Mouse (Mus musculus) CH12.LX (cell line): ENCODE data around the gene Esp8. TPM values are rescaled to one million over a fixed set of nuclear protein-coding genes. Genes with fewer than 3 reads are reported as not detected.
"Not testable (repeated sequence)": the region's sequence is repeated elsewhere in the genome, so short reads cannot be mapped to it uniquely, and the experiment has no call there.

Experiments
- DNase-seq: peaks from one replicate; pipeline ENCODE4 v3.0.0-alpha.2; 2013; ENCODE audit errors: extremely low read depth
- H3K27ac ChIP-seq: 2 replicates; pipeline ENCODE4 v1.5.1; 2012; ENCODE audit warnings: low read depth, mild to moderate bottlenecking, control low read depth, moderate library complexity; ENCODE audit not compliant: insufficient read depth
- H3K27me3 ChIP-seq: replicated peaks from 2 replicates; pipeline ENCODE3; 2012; ENCODE audit warnings: inconsistent platforms
- H3K36me3 ChIP-seq, 2 experiments: replicated peaks in 1 of 2; 2 replicates each; pipeline versions ENCODE3 to v1.6.1; 2012; ENCODE audit warnings: inconsistent platforms in 1 of 2, low read length in 1 of 2, mild to moderate bottlenecking in 1 of 2, mixed read lengths in 1 of 2, moderate library complexity in 1 of 2; ENCODE audit not compliant: control insufficient read depth in 1 of 2, insufficient read depth in 1 of 2
- H3K4me1 ChIP-seq, 2 experiments: 2 replicates each; pipeline ENCODE4 v1.6.1; 2012; ENCODE audit warnings: inconsistent platforms in 1 of 2, moderate library complexity in 1 of 2; ENCODE audit not compliant: insufficient read depth in 2 of 2, control insufficient read depth in 1 of 2
- H3K4me2 ChIP-seq: 2 replicates; pipeline ENCODE4 v1.6.1; 2012; ENCODE audit warnings: low read depth, mild to moderate bottlenecking, control low read depth; ENCODE audit not compliant: poor library complexity, insufficient read depth, severe bottlenecking
- H3K4me3 ChIP-seq, 3 experiments: fragments of 150-350 bp in 1 of 3; sonication (generic) in 1 of 3; replicated peaks in 1 of 3; 2 replicates each; pipeline versions ENCODE3 to v1.5.1; 2011 to 2012; ENCODE audit warnings: low read depth in 2 of 3, low read length in 2 of 3, mild to moderate bottlenecking in 2 of 3, moderate library complexity in 2 of 3, control low read depth in 1 of 3, improper control_type of control experiment in 1 of 3, inconsistent platforms in 1 of 3, mixed read lengths in 1 of 3; ENCODE audit not compliant: poor library complexity in 1 of 3
- H3K79me2 ChIP-seq: replicated peaks from 2 replicates; pipeline ENCODE4 v1.6.1; 2012; ENCODE audit warnings: mild to moderate bottlenecking, moderate library complexity; ENCODE audit not compliant: control insufficient read depth, poor library complexity, insufficient read depth, severe bottlenecking; ENCODE audit errors: extremely low read depth
- H3K9ac ChIP-seq: 2 replicates; pipeline ENCODE4 v1.6.1; 2012; ENCODE audit warnings: low read depth, mild to moderate bottlenecking, control low read depth, moderate library complexity; ENCODE audit not compliant: insufficient read depth
- H3K9me3 ChIP-seq: replicated peaks from 2 replicates; pipeline ENCODE3; 2012; ENCODE audit warnings: low read length, inconsistent platforms, mixed read lengths
- BHLHE40 ChIP-seq: IDR thresholded peaks from 2 replicates; pipeline ENCODE4 v1.6.1; 2011; ENCODE audit warnings: mild to moderate bottlenecking, low read depth, low read length, improper control_type of control experiment
- HCFC1 ChIP-seq: IDR thresholded peaks from 2 replicates; pipeline ENCODE4 v1.6.1; 2012; ENCODE audit warnings: low read depth, mild to moderate bottlenecking, inconsistent platforms, low read length, improper control_type of control experiment
- MAZ ChIP-seq: IDR thresholded peaks from 2 replicates; pipeline ENCODE4 v1.6.1; 2012; ENCODE audit warnings: low read depth, mild to moderate bottlenecking, inconsistent platforms, low read length, improper control_type of control experiment, moderate library complexity
- NRF1 ChIP-seq: IDR thresholded peaks from 2 replicates; pipeline ENCODE4 v1.6.1; 2014; ENCODE audit warnings: low read depth, mild to moderate bottlenecking, inconsistent platforms, low read length, improper control_type of control experiment, moderate library complexity
- PAX5 ChIP-seq: IDR thresholded peaks from 2 replicates; pipeline ENCODE4 v1.6.1; 2012; ENCODE audit warnings: low read length, inconsistent platforms, mixed read lengths
- RAD21 ChIP-seq: IDR thresholded peaks from 2 replicates; pipeline ENCODE4 v1.6.1; 2011; ENCODE audit warnings: low read depth, mild to moderate bottlenecking, low read length, improper control_type of control experiment, moderate library complexity
- UBTF ChIP-seq: IDR thresholded peaks from 2 replicates; pipeline ENCODE4 v1.6.1; 2012; ENCODE audit warnings: low read depth, mild to moderate bottlenecking, inconsistent platforms, low read length, improper control_type of control experiment, moderate library complexity
- USF1 ChIP-seq: IDR thresholded peaks from 2 replicates; pipeline ENCODE4 v1.6.1; 2014; ENCODE audit warnings: low read depth, mild to moderate bottlenecking, inconsistent platforms, low read length, improper control_type of control experiment
- dilution Hi-C: fragments of 300-500 bp; cut with MboI; formaldehyde crosslinking; loops from 2 replicates; pipeline ENCODE4 v1.14.3; 2020; ENCODE audit warnings: low sequenced_read_pairs; ENCODE audit not compliant: extremely low pct_unique_long_range_greater_than_20kb, extremely low pct_ligation_motif_present
- in situ Hi-C: fragments of 300-500 bp; cut with MboI; formaldehyde crosslinking; loops from 3 replicates; pipeline ENCODE4 v1.14.3; 2019; ENCODE audit warnings: low sequenced_read_pairs, low pct_ligation_motif_present, low pct_unique_long_range_greater_than_20kb, mixed read lengths
- polyA plus RNA-seq: library from polyadenylated mRNA; unstranded; fragments of >175 nt; gene quantifications from 2 replicates; pipeline ENCODE4 v1.2.1, GENCODE M21; 2012; ENCODE audit warnings: low read depth; ENCODE audit not compliant: insufficient read length
- total RNA-seq, 2 experiments: library from RNA; depleted of rRNA; stranded (reverse); fragments of 300-350 nt in 1 of 2; fragments of >200 nt in 1 of 2; gene quantifications; 2 replicates each; pipeline ENCODE4 v1.2.3; 2012 to 2014

Esp8 gene
- not detected in 2 replicates for total RNA-seq (2012; rRNA removed)
- total RNA-seq (2014; rRNA removed): not detected in 2 replicates
- polyA plus RNA-seq: not detected in 2 replicates

- Histone ChIP-seq H3K4me3 (no peak within 1 kb of the TSS), H3K36me3 (no peaks in the 10 kb centered on the region), H3K4me1 (no peaks in the 10 kb centered on the region), H3K27me3 (no peaks in the 10 kb centered on the region), H3K9me3 (peaks cover 44% of the 10 kb centered on the region), H3K9ac (no peak within 1 kb of the TSS), H3K27ac (no peak within 1 kb of the TSS), H3K4me2 (no peak within 1 kb of the TSS), H3K79me2 (no peaks in the 10 kb centered on the region)
- dilution Hi-C loops: no loop called here
- TF ChIP-seq UBTF (no peak), BHLHE40 (no peak), NRF1 (no peak), PAX5 (no peak), HCFC1 (no peak), USF1 (no peak), RAD21 (no peak), MAZ (no peak)
- no peak for DNase-seq
- in situ Hi-C loops: no loop called here
These were observed at the start of gene Esp8 for GRCm38 (mm10) chr17:40519818-40520217. TSS of gene Esp8 (plus strand) at chr17:40520022.

GRCm38 (mm10) chr17:40483566-40483965 lies 36.3 kb upstream of the Esp8 start:
- H3K36me3 ChIP-seq, in situ Hi-C loops, DNase-seq, H3K79me2 ChIP-seq, H3K9ac ChIP-seq, H3K27ac ChIP-seq, H3K4me3 ChIP-seq, dilution Hi-C loops, H3K4me1 ChIP-seq, H3K4me2 ChIP-seq, H3K27me3 ChIP-seq: not testable (repeated sequence)
- H3K9me3 ChIP-seq: peaks cover 16% of the 10 kb centered on the region

GRCm38 (mm10) chr17:40495468-40496185 lies 24.2 kb upstream of the Esp8 start:
- H3K4me2 ChIP-seq, H3K9ac ChIP-seq, H3K36me3 ChIP-seq, in situ Hi-C loops, H3K27ac ChIP-seq, H3K27me3 ChIP-seq, dilution Hi-C loops, H3K4me3 ChIP-seq, DNase-seq, H3K4me1 ChIP-seq, H3K79me2 ChIP-seq: not testable (repeated sequence)
- H3K9me3 ChIP-seq: peaks cover 14% of the 10 kb centered on the region
